Mouse (Mus musculus): ENCODE results near the gene Ltbr.

DNA sequence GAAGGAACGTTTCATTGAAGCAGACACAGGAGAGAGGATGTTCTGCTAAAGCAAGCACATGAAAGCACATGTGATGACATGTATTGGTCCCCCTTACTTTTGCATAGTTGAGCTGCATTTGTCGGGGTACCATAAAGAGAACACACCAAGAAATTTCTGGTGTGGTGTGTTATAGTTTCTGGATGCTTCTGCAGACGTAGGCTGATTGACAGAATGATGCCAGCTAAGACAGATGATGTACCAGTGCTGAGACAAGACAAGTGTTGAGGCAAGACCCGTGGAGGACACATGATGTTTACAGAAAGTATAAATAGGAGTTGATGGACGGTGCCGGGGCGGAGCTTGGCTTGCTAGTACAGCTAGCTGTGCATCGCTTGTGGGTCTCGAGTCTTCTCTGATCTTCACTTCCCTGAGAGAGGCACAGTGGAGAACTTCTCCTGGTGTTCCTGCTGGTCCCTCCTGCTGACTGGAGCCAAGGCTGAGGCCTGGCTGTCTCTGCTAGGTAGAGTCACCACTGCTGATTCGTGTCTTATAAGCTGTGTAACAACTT lies 53.6 kb downstream of the Ltbr start:
- TF ChIP-seq POLR2A (IDR thresholded peaks at IDR 0.05; ENCODE audit: low read depth, low read length) = no peak
- no peak for TF ChIP-seq CTCF (conservative IDR thresholded peaks at IDR 0.05; ENCODE audit: insufficient read depth, insufficient read length, low read depth, low read length)
